Mouse (Mus musculus) hindlimb bud, embryonic 11.5 days (tissue): ENCODE measurements around the gene Slc6a8.

Source experiments
- DNase-seq: peaks from one replicate; pipeline ENCODE4 v3.0.0-alpha.2; 2012; ENCODE audit warnings: low read depth, low spot score; ENCODE audit errors: extremely low spot score

Gene Slc6a8

GRCm38 (mm10) chrX:73684156-73684555, 11.2 kb downstream of the Slc6a8 start:
- DNase-seq, result no peak

- DNase-seq, result no peak
Observed at GRCm38 (mm10) chrX:73684978-73685377, 12.0 kb downstream of the Slc6a8 start.

- no peak for DNase-seq
Observed at GRCm38 (mm10) chrX:73685629-73686028, 12.7 kb downstream of the Slc6a8 start.

- DNase-seq, result no peak
Observed at GRCm38 (mm10) chrX:73690917-73691629, 18.1 kb downstream of the Slc6a8 start.

GRCm38 (mm10) chrX:73700472-73700871, 27.5 kb downstream of the Slc6a8 start:
- no peak for DNase-seq

- DNase-seq, result no peak
Observed at GRCm38 (mm10) chrX:73715476-73716108, 42.6 kb downstream of the Slc6a8 start.

DNA sequence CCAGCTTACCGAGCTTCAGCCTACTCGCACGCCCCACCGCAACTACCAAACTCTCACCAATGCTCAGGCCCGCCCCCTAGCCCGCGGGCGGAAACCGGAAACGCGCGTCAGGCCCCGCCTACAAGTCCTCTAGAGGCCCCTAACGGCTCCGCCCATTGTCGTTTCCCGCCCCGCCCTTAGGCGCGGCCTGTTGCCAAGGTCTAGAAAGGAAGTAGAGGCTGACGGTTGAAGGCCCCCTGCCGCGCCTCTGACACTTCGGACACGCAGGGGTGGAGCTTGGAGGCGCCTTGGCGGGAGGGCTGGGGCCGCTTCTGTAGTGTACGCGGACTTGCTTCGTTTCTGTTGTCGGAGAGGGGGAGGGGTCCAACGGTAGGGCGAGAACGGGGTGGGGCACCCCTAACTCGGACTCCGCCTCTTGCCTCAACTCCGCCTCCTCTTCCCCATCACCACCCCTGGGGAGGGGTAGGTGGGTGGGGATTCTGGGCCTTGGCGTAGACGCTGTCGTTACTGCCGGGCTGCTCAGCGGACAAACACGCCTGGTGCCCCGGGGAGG, 43.2 kb downstream of the Slc6a8 start, which contains the start of the genes Bcap31 and Abcd1:
Bcap31 (minus strand) TSS at position 67 of the 553 bp plus-strand sequence.
Abcd1 (plus strand) TSS at position 489 of the 553 bp plus-strand sequence.
- DNase-seq, result peak; percentile 67

GRCm38 (mm10) chrX:73716709-73717545, 44.0 kb downstream of the Slc6a8 start:
- no peak for DNase-seq

DNA sequence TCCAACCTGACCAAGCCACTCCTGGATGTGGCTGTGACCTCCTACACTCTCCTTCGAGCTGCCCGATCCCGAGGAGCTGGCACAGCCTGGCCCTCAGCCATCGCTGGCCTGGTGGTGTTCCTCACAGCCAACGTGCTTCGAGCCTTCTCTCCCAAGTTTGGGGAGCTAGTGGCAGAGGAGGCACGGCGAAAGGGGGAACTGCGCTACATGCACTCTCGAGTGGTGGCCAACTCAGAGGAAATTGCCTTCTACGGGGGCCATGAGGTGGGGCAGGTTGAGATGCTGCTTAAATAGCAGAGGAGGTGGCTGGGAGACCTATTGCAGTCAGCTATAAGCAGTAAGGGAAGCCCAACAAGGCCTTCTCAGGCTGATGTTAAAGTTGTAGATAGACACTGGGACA, 44.7 kb downstream of the Slc6a8 start:
- no peak for DNase-seq

GRCm38 (mm10) chrX:73718271-73718670, 45.3 kb downstream of the Slc6a8 start:
- no peak for DNase-seq

- DNase-seq, result no peak
Observed at GRCm38 (mm10) chrX:73718686-73719362, 45.9 kb downstream of the Slc6a8 start.

DNA sequence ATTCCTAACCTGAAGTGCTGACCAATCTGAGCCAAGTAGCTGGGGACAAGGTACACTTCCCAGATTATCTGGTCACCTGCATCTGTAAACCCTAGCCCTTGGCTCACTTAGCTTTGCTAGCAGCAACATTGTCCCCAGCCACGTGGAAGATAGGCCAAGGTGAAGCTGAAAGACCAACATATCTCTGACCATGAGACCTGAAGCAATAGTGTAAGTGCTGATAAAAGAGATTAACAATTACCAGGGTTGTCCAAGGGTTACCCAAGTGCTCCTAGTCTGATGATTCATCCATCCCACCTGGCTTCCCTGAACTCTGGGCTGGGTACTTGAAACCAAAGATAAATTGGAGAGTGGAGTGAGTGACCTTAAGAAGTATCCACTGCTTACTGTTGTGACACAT, 58.0 kb downstream of the Slc6a8 start:
- no peak for DNase-seq
